Mouse (Mus musculus) v-Abl transformed pro-B cells (cell line): ENCODE results near the gene Olfr284.

ENCODE experiments used
- in situ Hi-C, 2 experiments: fragments of 400-800 bp; cut with MboI; formaldehyde crosslinking; loops; one replicate each; pipeline ENCODE4 v1.15.1; 2025; ENCODE audit not compliant: unreplicated experiment in 2 of 2

Olfr284 gene

DNA sequence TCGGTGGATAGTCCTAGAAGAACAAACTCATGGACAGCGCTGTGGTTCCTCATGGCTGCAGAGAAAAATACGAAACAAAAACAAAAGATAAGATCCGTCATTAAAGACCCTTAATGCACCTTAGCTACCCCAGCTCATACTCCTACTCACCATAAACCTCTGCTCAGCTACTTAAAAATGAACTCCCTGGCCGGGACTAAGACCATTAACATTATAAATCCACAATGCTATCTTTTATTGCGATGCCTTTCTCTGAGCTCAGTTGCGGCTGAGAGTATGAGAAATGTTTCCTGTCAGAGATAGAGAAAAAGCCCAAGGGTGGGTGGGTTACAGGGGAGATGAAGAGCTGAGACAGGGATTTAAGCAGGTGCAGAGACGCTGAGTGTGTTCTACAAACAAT, at the start of gene Olfr284:
Gene Olfr284, minus strand, starts transcription at position 101 of the 400 bp plus-strand sequence.
- in situ Hi-C loops, result no loop called here

- in situ Hi-C loops, result loop anchor here (5.0 to 25.0 kb wide), 5 partner anchors 113 to 527 kb away; partner anchors contain the start of gene Adcy6 (in 2 of the 2)
These were observed 49.0 kb upstream of the Olfr284 start for GRCm38 (mm10) chr15:98389796-98390195.

DNA sequence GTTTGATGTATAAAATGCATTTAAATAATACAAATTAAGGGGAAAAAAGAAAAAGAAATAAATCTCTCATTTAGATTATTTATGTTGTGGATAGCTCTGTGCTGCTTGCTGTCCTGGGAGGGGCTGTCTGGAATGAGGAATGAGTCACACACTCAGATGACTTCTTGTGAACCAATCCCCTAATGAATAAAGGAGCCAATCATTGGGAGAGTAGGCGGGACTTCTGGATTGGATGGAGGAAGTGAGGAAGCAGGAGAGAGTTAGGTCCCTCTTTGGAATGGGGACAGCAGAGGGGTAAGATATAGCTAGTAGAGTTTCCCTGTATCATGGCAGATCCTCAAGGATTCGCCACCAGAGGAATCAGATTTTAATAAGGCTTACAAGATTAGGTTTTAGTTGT, 46.8 kb upstream of the Olfr284 start:
- in situ Hi-C loops, result loop anchor here (25.0 kb wide), 2 partner anchors 225 to 525 kb away; partner anchors contain the start of gene Adcy6 (in 1 of the 2)

GRCm38 (mm10) chr15:98380846-98381245, 40.1 kb upstream of the Olfr284 start, which contains the start of gene Olfr283:
Gene Olfr283 (minus strand): TSS chr15:98380946.
- in situ Hi-C loops, result loop anchor here (25.0 kb wide), 2 partner anchors 231 to 519 kb away; partner anchors contain the start of gene Adcy6 (in 1 of the 2)

DNA sequence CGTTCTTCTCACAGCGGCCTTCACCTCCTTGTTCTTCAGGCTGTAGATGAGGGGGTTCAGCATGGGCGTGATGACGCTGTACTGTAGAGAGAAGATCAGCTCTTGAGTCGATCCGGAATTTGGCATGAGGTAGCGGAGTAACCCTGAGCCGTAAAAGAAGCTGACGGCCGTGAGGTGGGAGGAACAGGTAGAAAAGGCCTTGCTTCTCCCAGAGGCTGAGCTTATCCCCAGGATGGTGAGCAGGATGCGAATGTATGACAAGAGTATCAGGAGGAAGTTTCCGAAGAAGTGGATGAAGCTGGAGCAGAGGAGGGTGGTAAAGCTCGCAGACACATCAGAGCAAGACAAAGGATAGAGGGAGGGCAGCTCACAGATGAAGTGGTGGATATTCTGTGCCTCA, 37.4 kb upstream of the Olfr284 start:
- in situ Hi-C loops, result loop anchor here (25.0 kb wide), 2 partner anchors 234 to 516 kb away; partner anchors contain the start of gene Adcy6 (in 1 of the 2)

DNA sequence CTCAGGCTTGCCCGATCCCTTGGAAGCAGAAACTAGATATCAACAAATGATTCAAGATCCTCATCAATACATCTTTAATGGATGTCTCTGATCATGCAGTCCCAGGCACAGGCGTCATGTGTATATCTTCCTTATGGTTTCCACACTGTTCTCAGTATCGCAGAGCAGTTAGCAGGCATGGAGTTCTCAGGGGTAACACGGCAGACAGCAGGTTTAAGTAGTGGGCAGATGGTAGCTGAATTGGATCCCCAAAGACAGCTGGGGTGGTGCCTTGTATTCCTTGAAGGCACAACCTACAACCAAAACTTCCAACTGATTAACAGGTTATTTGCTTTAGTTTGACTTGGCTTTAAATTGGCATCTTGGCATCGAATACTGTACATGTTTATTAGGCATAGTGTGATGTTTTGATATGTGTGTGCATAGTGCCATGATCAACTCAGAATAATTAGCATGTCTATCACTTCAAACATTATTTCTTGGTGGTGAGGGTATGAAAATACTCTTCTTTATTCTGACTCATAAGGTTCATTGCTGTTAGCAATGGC, 23.5 kb downstream of the Olfr284 start, which contains the start of gene Olfr285:
Gene Olfr285, minus strand, starts transcription at position 177 of the 548 bp plus-strand sequence.
- in situ Hi-C loops, result no loop called here

DNA sequence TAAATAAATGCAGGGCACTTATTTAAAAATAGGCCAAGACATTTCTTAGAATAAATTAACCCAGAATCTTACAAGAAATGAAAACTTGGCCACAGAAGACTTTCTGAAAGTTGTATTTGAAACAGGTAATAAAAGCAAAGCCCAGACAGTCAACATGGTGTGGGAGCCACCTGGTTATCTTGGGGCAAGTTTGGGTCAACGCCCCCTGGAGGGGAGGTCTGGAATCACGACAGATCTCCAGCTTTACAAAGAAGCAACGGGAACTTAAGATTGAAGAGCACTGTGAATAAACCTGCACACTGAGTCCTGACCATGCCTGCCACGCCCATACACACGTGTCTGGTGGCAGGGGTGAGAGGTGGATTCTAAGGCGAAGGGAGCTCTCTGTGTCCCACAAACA, 25.1 kb downstream of the Olfr284 start:
- in situ Hi-C loops, result no loop called here

DNA sequence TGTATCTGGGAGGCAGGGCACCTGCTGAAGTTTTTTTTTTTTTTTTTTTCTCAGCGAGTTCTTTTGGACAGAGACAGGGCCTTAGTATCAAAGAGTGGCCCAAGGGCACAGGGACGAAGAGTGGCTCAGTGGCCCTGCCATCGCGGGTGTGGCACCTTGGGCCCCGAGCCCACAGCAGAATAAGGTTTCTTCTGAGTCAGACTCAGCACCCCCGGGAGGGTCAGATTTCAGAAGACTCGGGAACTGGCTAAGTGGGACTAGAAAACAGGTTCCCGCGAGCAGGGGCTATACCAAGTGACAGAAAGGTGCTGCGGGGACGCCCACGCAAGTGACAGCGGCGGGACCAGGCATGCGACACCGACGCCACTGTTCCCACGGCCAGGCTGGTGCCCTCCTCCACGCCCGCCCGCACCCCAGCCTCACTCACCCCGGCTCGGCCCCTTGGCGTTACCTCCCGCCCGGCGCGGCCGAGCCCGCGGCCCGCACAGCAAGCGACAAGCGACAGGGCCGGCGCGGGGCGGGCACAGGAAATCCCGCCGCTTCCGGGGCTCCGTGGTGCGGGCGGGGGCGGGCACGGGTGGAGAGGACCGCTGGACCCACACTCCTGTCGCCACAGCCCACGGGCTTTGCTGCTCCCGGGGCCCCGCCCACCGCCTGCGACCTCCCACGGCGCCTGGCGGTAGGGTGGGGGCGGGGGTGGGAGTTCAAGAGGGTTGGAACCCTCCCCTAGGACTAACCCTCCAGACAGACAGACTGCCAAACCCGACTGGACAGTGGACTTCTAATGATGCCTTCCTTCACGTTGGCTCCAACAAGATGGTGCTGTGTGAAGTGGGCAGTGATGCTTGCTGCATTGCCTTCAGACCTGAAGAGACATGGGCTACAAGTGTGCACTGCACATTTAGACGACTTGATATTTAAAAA, 44.9 kb downstream of the Olfr284 start, which contains the start of gene Zfp641:
Gene Zfp641, minus strand, starts transcription at position 534 of the 924 bp plus-strand sequence.
- in situ Hi-C loops, result no loop called here

GRCm38 (mm10) chr15:98293651-98294050, 47.1 kb downstream of the Olfr284 start:
- in situ Hi-C loops, result no loop called here
